In genomic region chr6:140827651-140828050, GRCm38 (mm10) we compare ENCODE assay signal across 15 mouse cellular contexts.
"Had no signal": no experiment of that assay in that cellular context is flagged by ENCODE, and none has a peak within 500 bp of the region (broad histone marks: within the 10 kb centered on the region; RNA-seq: fewer than 3 reads in every experiment).

No protein-coding gene starts in this region.

- H3K4me1 ChIP-seq: neural tube, embryonic 13.5 days; neural tube, embryonic 15.5 days; stomach, embryonic 15.5 days had no signal

- H3K4me3 ChIP-seq: neural tube, embryonic 13.5 days; neural tube, embryonic 15.5 days; stomach, embryonic 15.5 days had no signal

- DNase-seq: retina, postnatal 1 day; right cerebral cortex, adult 18-20 months; right cerebral cortex, postnatal 14 days; right cerebral cortex, postnatal 25 days; right cerebral cortex, postnatal 4 days; spleen, adult 18-20 months; thymus, adult 18-20 months; thymus, adult 2 months; thymus, postnatal 14 days; thymus, postnatal 25 days; thymus, postnatal 36 days; thymus, postnatal 4 days had no signal
